Mouse (Mus musculus): ENCODE results near the gene Gm15737. TPM values are rescaled to one million over a fixed set of nuclear protein-coding genes. Genes with fewer than 3 reads are reported as not detected.

Gm15737 gene
- polyA plus RNA-seq, 1 experiment from 2014 or later, result not detected

DNA sequence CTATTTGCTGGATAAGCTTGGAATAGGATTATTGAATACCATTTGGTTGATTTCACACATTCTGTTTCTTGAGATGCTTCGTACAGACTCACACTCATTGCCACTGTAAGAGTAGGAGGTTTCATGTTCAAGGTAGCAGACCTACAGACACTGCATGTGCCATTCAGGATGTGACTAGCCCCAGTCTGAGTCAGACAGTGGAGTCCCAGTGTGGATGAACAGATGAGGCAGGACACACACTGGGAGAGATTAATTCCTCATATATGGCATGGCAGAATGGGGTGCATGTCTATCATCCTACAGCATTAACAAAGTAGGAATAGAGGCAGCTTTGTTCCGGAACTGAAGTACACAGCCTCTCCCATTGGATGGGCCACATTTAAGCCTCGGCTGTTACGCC, 8.1 kb downstream of the Gm15737 start:
- Histone ChIP-seq H3K4me3 (no peak overlapping the region), H3K4me1 (no peaks in the 10 kb centered on the region), H3K4me2 (replicated peaks) (no peak overlapping the region), H3K27me3 (peaks cover 12% of the 10 kb centered on the region; the same call in 1 of the 2 replicates), H3K27ac (replicated peaks) (no peak overlapping the region), H3K9ac (replicated peaks) (no peak overlapping the region), H3K36me3 (no peaks in the 10 kb centered on the region), H3K9me3 (no peaks in the 10 kb centered on the region)
- WGBS, result 93% methylated on average over 4 of the region's 4 CpGs
- ATAC-seq (ENCODE audit: low FRiP score, low read depth), result no peak

DNA sequence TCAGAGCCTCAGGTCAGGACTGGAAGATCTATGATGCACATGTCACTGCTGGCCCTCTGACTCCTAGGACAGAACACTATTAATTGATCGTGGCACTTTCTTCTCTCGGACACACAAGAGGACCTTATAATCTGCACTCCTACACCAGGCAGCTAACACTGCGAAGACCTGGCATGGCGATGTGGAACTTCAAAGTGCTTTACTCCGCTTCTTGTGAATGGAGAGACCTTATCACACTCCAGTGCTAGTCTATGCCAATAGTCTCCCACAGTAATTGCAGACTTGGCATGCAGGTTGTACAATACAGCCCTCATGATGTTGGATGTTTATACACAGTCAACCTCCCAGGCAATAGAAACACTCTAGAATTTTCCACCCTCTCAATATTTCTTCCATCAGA, 9.6 kb downstream of the Gm15737 start:
- 92% methylated on average over 5 of the region's 5 CpGs for WGBS
- no peak overlapping the region for H3K4me2 ChIP-seq (replicated peaks)
- ATAC-seq (ENCODE audit: low FRiP score, low read depth), result no peak
- no peaks in the 10 kb centered on the region for H3K36me3 ChIP-seq
- peaks cover 10% of the 10 kb centered on the region for H3K4me1 ChIP-seq
- H3K4me3 ChIP-seq, result no peak overlapping the region
- H3K27me3 ChIP-seq, result peaks cover 17% of the 10 kb centered on the region; the same call in 1 of the 2 replicates
- H3K9me3 ChIP-seq, result no peaks in the 10 kb centered on the region
- no peak overlapping the region for H3K9ac ChIP-seq (replicated peaks)
- H3K27ac ChIP-seq (replicated peaks), result no peak overlapping the region

DNA sequence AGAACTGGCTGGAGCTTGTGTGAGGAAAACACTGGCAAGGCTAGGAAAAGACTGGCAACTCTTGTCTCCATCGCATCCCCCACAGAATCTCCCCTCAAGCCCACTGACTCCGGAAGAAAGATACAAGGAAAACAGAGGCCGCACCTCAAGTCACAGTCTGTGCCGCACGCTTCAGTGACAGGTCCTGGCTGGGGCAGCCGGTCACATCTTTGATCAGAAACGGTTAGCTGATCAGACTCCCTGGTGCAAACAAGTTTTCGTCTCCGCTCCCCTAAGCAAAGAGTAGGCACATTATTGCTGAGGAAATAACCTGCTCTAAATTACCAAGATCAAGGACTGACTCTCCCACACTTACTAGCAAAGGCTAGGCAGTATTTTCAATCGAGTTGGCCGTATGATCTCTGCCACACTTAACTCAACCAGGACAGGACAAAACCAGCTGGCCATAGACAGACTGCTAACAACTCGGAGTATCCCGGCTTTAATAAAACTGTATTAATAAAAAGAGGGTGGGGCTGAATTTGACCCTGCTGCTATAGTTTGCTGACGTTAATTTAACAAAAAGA, 10.6 kb downstream of the Gm15737 start:
- Histone ChIP-seq H3K4me1 (peaks cover 10% of the 10 kb centered on the region), H3K36me3 (no peaks in the 10 kb centered on the region), H3K4me3 (no peak overlapping the region), H3K9ac (replicated peaks) (no peak overlapping the region), H3K9me3 (no peaks in the 10 kb centered on the region), H3K27ac (replicated peaks) (no peak overlapping the region), H3K4me2 (replicated peaks) (no peak overlapping the region), H3K27me3 (peaks cover 21% of the 10 kb centered on the region)
- WGBS, result 70% methylated on average over 14 of the region's 14 CpGs
- ATAC-seq (ENCODE audit: low FRiP score, low read depth), result no peak

DNA sequence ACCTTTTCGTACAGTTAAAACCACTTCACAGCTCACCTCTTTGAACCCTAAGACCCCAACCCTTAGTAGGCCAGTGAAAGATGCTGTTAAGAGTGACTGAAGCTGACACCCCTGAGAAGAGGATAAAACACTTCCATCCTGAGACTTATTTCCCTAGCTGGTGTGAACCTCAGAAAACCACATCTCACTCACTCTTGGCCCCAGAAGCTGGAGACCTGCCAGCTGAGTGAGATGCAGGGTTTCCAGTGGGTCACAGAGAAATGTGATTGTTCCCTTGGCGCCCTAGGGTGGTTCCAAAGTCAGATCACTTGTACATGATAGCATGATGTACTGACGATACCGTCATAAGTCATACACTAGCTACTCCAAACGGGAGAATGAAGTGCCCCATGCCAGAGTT, 13.3 kb downstream of the Gm15737 start:
- H3K4me2 ChIP-seq (replicated peaks), result no peak overlapping the region
- H3K9me3 ChIP-seq, result no peaks in the 10 kb centered on the region
- peaks cover 30% of the 10 kb centered on the region for H3K27me3 ChIP-seq
- no peak for ATAC-seq (ENCODE audit: low FRiP score, low read depth)
- H3K36me3 ChIP-seq, result no peaks in the 10 kb centered on the region
- peaks cover 10% of the 10 kb centered on the region for H3K4me1 ChIP-seq
- no peak overlapping the region for H3K9ac ChIP-seq (replicated peaks)
- H3K27ac ChIP-seq (replicated peaks), result no peak overlapping the region
- no peak overlapping the region for H3K4me3 ChIP-seq
- WGBS, result 63% methylated on average over 5 of the region's 5 CpGs

DNA sequence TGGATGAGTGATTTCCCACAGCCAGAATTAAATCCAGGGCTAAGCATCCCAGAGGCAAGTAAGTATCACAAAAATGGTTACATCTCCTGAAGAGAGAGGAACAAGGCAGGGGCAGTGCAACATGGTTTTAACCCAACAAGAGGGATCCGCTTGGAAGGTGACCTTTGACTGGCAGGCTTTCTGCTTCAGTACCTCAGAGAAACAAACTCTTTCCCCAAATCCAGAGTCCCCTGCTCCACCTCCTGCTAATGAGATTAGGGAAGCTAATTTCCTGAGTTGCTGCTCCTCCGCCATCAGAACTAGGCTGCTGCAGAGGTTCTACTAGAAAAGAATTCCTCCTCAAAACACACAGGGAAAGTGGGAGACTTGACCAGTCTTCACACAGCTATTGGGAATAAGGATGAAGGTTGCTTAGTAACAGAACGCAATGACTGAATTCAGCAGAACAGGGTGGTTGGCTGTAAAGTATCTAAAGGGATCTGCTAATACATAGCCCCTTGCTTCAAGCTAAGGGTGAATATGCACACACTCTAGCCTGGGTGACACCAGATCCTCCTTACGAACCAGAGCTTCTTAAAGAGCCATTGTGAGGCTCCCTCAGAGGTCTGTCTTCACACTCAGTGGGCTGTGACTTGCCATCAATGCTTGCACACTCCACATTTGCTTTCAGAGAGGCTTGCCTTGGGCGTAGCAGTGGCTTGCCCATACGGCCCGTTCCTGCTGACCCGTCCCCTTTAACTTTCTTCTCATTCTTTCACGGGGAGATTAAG, 14.2 kb downstream of the Gm15737 start:
- 10% methylated on average over 9 of the region's 9 CpGs for WGBS
- no peak for ATAC-seq (ENCODE audit: low FRiP score, low read depth)
- H3K36me3 ChIP-seq, result no peaks in the 10 kb centered on the region

DNA sequence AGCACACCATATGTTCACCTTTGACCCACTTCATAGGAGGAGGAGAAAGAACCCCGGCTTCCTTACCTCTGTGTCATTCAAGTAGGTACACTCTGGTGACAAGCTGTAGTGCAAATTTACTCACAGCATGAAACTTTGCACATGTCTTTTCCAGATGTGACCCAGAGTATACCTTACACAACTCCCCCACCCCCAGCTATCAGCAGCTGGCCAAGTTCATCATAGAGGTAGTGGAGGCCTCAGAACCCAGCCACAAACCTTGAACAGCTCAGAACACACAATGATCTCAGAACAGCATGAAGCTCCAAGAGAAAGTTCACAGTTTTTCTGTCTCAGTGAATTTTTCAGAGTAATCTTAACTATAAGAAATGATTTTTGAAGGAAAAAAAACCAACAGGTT, 22.4 kb downstream of the Gm15737 start:
- H3K9ac ChIP-seq (replicated peaks), result no peak overlapping the region
- no peak for ATAC-seq (ENCODE audit: low FRiP score, low read depth)
- no peaks in the 10 kb centered on the region for H3K9me3 ChIP-seq
- no peak overlapping the region for H3K4me2 ChIP-seq (replicated peaks)
- no peak overlapping the region for H3K27ac ChIP-seq (replicated peaks)
- H3K27me3 ChIP-seq, result no peaks in the 10 kb centered on the region
- 76% methylated on average over 1 of the region's 1 CpGs for WGBS
- peaks cover 4% of the 10 kb centered on the region; the same call in 1 of the 2 replicates for H3K4me1 ChIP-seq
- H3K4me3 ChIP-seq, result no peak overlapping the region
- no peaks in the 10 kb centered on the region for H3K36me3 ChIP-seq

More for the DNA sequence above, 14.2 kb downstream of the Gm15737 start:
- Histone ChIP-seq H3K4me3 (no peak overlapping the region), H3K9me3 (no peaks in the 10 kb centered on the region), H3K27me3 (peaks cover 30% of the 10 kb centered on the region), H3K4me1 (peaks cover 10% of the 10 kb centered on the region), H3K9ac (replicated peaks) (no peak overlapping the region), H3K4me2 (replicated peaks) (0 out of 2 replicates have a peak overlapping the region, but pooled peaks have one; percentile 15), H3K27ac (replicated peaks) (no peak overlapping the region)

DNA sequence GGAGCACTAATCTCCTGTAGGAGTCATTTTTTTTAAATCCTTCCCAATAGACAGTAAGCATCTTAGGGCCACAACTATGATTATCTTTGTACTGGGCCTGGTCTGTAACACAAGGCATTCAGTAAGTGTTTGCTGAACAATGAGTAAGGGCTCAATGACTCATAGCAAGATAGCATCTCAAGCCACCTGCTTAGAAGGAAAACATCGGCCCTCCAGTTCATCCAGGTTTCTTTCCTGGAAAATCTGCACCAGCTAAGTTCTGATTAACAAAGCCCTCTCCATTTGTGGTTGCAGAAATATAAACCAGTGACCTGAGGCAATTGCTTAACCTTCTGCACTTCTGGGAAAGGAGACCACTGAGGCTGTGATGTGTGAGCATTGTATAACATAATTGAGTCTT, 34.9 kb downstream of the Gm15737 start:
- H3K9ac ChIP-seq (replicated peaks), result no peak overlapping the region
- H3K27me3 ChIP-seq, result no peaks in the 10 kb centered on the region
- no peak overlapping the region for H3K4me2 ChIP-seq (replicated peaks)
- H3K36me3 ChIP-seq, result no peaks in the 10 kb centered on the region
- no peaks in the 10 kb centered on the region for H3K9me3 ChIP-seq
- 85% methylated on average over 1 of the region's 1 CpGs for WGBS
- H3K4me3 ChIP-seq, result no peak overlapping the region
- H3K27ac ChIP-seq (replicated peaks), result no peak overlapping the region
- ATAC-seq (ENCODE audit: low FRiP score, low read depth), result no peak
- H3K4me1 ChIP-seq, result 0 out of 2 replicates have a peak, but pooled peaks cover 3% of the 10 kb centered on the region

DNA sequence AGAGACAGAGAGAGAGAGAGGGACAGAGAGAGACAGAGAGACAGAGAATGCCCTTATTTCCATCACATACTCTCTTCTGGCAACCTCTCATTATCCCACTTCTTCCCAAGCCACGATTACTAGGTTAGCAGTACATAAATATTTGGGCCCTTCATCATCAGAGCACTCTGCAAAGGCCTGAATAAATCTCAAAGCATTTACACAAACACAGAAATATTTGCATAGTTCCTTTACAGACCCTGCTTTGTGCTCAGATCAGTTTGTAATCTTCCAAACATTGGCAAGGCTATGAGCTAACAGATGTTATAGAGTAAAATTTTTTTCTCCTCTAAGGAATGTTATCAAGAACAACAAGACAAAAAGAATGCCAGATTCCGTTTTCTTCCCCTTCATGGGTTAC, 35.3 kb downstream of the Gm15737 start:
- Histone ChIP-seq H3K36me3 (no peaks in the 10 kb centered on the region), H3K27ac (replicated peaks) (no peak overlapping the region), H3K9me3 (no peaks in the 10 kb centered on the region), H3K9ac (replicated peaks) (no peak overlapping the region), H3K4me3 (no peak overlapping the region), H3K4me1 (0 out of 2 replicates have a peak, but pooled peaks cover 3% of the 10 kb centered on the region), H3K27me3 (no peaks in the 10 kb centered on the region), H3K4me2 (replicated peaks) (no peak overlapping the region)
- ATAC-seq (ENCODE audit: low FRiP score, low read depth), result no peak
- WGBS, result 67% methylated on average over 2 of the region's 2 CpGs

DNA sequence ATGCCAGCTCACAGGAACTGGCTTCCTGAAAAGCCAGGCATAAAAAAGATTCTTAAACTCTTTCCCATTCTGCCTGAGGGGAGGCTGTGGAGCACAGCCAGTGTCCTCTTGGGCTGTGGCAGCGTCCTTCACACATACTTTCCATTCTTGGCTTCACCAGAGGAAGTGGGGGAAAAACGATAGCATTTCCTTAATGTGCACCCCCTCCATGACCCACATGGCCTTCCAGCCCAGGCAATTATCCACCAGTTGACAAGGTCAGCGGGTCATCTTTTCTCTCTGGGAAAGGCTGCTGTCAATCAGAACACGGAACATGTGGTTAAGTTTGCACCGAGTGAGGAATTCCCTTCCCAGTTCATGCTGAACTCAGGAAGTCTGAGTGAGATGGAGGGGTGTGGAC, 36.8 kb downstream of the Gm15737 start:
- H3K9ac ChIP-seq (replicated peaks), result no peak overlapping the region
- WGBS, result 30% methylated on average over 5 of the region's 5 CpGs
- 0 out of 2 replicates have a peak, but pooled peaks cover 3% of the 10 kb centered on the region for H3K4me1 ChIP-seq
- no peak overlapping the region for H3K27ac ChIP-seq (replicated peaks)
- H3K27me3 ChIP-seq, result no peaks in the 10 kb centered on the region
- ATAC-seq (ENCODE audit: low FRiP score, low read depth), result no peak
- no peak overlapping the region for H3K4me3 ChIP-seq
- H3K4me2 ChIP-seq (replicated peaks), result no peak overlapping the region
- H3K36me3 ChIP-seq, result no peaks in the 10 kb centered on the region
- H3K9me3 ChIP-seq, result no peaks in the 10 kb centered on the region

DNA sequence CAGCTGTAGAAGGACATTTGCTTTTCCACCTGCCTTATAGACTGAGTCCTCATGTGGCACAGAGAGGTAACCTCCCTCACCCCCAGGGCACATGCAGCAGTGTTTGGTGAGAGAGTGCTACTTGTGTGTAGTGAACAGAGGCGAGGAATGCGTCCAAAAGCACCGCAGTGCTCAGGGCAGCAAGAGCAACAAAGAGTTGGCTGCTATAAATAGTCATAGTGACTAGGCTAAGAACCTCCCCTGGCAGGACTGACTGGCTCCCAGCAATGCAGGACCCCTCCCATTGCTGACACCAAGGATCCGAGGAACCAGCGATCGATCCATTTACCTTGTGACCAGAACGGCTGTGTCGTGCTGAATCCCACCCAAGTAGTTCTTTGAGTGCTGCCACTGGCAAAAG, 40.2 kb downstream of the Gm15737 start:
- 0 out of 2 replicates have a peak, but pooled peaks cover 3% of the 10 kb centered on the region for H3K4me1 ChIP-seq
- H3K4me2 ChIP-seq (replicated peaks), result no peak overlapping the region
- WGBS, result 72% methylated on average over 8 of the region's 8 CpGs
- H3K36me3 ChIP-seq, result no peaks in the 10 kb centered on the region
- no peaks in the 10 kb centered on the region for H3K9me3 ChIP-seq
- no peaks in the 10 kb centered on the region for H3K27me3 ChIP-seq
- no peak overlapping the region for H3K9ac ChIP-seq (replicated peaks)
- no peak for ATAC-seq (ENCODE audit: low FRiP score, low read depth)
- H3K27ac ChIP-seq (replicated peaks), result no peak overlapping the region
- H3K4me3 ChIP-seq, result no peak overlapping the region

DNA sequence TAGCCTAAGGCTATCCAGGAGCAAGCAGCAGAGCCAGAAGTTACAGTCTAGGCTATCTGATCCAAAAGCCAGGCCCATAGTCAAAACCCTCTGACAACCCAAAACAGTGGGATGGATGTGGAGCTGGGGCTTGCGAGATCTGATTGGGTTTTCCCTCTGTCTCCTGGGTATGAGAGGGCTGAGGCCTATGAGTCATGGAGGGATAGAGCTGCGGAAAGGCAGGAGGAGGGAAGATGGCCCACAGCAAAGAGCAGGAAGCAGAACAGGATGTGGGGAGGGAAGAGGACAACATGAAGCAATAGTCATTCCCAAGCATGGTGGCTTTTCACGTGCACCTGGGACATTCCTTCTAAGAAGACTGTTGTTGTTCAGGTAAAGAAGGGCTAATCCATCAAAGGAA, 41.5 kb downstream of the Gm15737 start:
- 86% methylated on average over 3 of the region's 3 CpGs for WGBS
- Histone ChIP-seq H3K27me3 (no peaks in the 10 kb centered on the region), H3K36me3 (no peaks in the 10 kb centered on the region), H3K4me3 (no peak overlapping the region), H3K4me1 (0 out of 2 replicates have a peak, but pooled peaks cover 3% of the 10 kb centered on the region), H3K27ac (replicated peaks) (no peak overlapping the region), H3K9ac (replicated peaks) (no peak overlapping the region), H3K4me2 (replicated peaks) (no peak overlapping the region), H3K9me3 (no peaks in the 10 kb centered on the region)
- no peak for ATAC-seq (ENCODE audit: low FRiP score, low read depth)

DNA sequence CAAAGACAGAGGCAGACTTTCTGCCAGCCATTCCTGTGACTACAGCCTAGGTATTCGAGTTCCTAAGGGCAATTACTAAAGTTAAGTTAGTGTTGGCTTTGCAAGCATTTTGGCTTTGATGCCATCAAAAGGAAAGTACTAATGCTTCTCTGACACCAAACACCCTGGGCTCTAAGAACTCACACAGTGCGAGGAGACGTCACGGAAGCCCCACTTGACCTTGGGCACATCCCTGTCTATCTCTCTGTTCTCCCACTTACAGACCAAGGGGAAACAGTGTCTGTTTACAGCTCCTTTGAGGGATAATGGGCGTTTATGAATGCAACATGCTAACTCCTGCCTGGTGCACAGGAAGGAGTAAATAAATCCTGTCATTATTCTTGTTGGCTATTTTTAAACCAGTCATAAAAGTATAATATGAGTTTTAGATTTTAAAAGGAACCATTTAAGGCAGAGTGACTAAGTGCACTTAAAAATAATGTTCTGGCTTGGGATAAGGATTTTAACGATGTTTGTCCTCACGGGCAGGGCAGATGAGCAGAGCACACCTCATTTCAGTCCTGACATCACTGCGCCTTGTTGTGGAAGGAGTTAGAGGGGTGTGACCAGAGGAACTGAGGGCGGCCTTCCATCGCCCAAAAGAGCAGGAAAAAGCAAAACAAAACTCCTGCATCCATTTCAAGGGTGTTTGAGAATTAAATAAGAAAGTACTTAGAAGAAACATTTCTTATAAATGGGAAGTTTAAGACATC, 52.0 kb downstream of the Gm15737 start:
- H3K36me3 ChIP-seq, result no peaks in the 10 kb centered on the region
- no peaks in the 10 kb centered on the region for H3K4me1 ChIP-seq
- H3K9me3 ChIP-seq, result no peaks in the 10 kb centered on the region
- no peak overlapping the region for H3K4me3 ChIP-seq
- no peak overlapping the region for H3K27ac ChIP-seq (replicated peaks)
- no peak for ATAC-seq (ENCODE audit: low FRiP score, low read depth)
- no peak overlapping the region for H3K9ac ChIP-seq (replicated peaks)
- 79% methylated on average over 10 of the region's 10 CpGs for WGBS
- no peaks in the 10 kb centered on the region for H3K27me3 ChIP-seq
- H3K4me2 ChIP-seq (replicated peaks), result no peak overlapping the region

Data from midbrain, embryonic 12.5 days (tissue).